Mouse (Mus musculus) retina, postnatal 7 days (tissue): ENCODE measurements around the gene Nell2.

ENCODE experiments used
- DNase-seq: peaks from one replicate; pipeline ENCODE4 v3.0.0-alpha.2; 2012; ENCODE audit warnings: low read depth, low spot score

The Nell2 gene

GRCm38 (mm10) chr15:95473976-95474375 lies 54.4 kb downstream of the Nell2 start:
- no peak for DNase-seq

DNA sequence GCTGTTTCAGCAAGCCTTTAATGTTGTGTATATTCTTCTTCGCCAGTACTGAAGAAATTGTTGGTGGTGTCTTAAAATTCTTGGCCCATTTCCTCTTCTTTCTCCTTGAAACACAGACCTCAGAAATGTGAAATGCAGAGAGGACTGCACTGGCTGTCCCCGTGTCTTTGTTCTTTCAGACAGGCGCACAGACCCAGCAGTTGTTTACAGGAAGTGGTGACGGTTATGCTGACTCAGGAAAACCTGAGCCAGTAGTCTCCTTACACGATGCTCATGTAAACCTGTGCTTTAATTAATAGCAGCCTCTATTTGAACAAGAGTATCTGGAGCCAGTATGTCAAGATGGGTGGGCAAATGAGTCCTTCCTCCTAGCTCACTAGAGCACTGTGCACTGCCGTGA lies 61.2 kb downstream of the Nell2 start:
- DNase-seq, result no peak

DNA sequence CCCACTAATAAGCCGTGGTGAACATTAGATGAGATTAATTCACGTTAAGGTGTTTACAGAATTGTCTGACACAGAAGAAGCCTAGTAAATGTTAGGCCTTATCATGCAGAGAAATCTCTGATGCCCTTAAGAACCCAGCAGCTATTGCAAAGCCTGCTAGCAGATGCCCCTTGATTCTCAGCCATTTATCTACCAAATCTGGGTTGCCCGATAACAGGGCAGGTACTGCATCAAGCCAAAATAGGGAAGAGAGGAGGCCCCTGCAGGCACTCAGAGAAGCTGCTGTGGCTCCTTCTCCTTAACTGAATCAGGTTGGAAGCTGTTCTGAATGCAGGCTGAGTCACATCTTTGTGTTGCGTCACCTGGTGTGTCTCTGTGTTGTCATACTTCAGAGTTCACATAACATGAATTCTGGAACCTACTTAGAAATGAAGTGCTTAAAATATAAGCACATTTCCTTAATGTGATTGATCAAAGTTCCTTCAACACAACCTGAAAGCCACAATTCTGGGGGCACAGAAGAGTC lies 68.3 kb downstream of the Nell2 start:
- no peak for DNase-seq

DNA sequence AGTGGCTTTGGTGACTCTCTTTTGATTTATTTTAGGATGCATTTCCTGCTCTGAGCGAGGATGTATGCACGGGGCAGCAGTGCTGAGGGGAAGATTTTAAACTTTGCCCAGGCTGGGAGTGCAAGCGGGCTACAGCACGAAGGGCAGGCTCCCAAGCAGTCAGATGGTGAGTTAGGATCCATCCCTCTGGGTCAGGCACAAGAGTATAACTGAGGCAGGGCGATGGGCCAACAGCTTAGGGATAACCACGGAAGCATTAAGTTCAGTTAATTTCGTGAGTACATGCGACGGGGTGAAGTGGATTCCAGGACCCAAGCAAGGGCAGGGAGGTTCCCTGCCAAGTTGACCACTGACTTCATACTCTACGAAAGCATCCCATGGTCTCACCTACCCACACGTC lies 83.8 kb downstream of the Nell2 start:
- DNase-seq, result no peak

- no peak for DNase-seq
These were observed 90.6 kb downstream of the Nell2 start for GRCm38 (mm10) chr15:95437740-95438139.

DNA sequence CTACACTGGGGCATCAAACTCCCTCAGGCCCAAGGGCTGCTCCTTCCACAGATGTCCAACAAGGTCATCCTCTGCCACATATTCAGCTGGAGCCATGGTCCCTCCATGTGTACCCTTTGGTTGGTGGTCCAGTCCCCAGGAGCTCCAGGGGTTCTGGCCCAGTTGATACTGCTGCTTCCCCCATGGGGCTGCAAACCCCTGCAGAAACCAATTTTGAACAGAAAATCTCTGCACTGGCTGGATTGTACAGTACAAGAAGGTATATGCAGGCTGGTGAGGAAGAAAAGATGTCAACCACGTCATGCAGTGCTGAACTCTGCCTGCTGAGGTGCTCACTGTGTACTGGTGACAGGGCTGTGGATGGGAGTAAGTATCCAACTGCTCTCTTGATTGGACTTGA lies 92.1 kb downstream of the Nell2 start:
- no peak for DNase-seq

GRCm38 (mm10) chr15:95431156-95431799 lies 97.1 kb downstream of the Nell2 start:
- no peak for DNase-seq

DNA sequence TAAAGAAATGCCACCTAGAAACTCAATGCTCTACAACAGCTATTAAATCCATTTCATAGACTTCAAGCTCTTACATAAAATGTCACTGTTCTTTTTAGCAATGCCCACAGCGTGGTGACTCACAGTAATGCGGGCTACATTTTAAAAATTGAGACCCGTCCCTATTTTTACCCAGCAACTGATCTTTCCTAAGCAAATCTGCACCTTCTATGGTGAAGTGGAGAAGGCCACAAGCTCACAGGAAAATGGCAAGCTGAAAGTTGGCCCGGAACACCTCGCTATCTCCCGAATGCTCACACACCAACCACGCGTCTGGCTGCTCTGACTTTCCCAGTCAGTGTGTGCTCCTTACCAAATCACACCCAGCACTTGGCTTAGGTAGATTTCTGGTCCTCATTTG lies 98.4 kb downstream of the Nell2 start:
- DNase-seq, result no peak

GRCm38 (mm10) chr15:95428003-95428663 lies 100.2 kb downstream of the Nell2 start:
- DNase-seq, result no peak

- DNase-seq, result no peak
These were observed 103.3 kb downstream of the Nell2 start for GRCm38 (mm10) chr15:95425085-95425484.

- DNase-seq, result no peak
These were observed 106.0 kb downstream of the Nell2 start for GRCm38 (mm10) chr15:95422226-95422950.

DNA sequence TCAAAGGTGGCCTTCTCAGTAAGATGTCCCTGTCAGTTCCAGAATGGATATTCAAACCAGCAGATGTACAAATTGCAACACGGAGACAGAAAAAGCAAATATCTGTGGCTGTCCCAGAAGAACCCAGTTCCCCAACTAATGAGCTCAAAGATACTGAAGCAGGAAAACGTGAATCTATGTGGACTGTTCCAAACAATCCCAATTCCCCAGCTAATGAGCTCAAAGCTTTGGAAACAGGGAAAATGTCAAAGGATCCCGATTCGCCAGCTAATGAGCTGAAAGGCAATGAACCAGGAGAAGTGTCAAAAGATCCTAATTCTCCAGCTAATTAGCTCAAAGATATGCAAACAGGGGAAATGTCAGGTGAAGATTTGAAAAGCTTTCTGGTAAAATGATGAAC lies 109.7 kb downstream of the Nell2 start:
- no peak for DNase-seq

DNA sequence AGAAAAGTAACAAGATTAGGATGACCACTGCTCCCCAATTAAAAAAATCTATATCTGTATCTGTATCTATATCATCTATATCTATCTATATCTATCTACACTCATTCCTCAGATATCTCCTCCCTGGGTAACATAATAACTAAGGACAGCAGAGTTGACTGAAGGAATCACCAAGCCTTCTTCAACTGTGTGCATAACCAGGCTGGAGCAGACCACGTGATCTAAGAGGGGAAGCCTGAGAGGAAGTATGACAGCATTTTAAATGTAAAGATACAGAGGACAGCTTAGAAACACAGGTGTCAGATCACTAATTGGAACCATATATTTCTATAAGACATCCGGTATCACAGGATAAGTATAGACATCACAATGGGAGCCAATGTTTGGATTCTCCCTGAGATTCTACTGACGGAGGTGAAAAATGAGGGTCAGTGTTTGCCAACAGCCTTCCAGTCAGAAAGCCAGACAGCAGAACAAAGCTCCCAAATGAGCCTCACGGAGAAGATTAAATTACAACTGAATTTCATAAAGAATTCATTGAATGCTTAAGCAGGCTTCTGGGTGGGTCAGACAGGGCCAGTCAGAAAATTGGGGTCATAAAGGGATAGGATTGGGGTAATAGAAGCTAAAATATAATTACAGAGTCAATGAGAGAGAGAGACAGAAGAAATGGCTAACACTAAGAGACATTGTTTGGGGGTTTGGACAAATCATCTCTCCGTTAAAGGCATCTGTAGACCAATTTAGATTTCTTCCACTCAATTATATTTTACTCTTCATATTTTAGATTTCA lies 116.2 kb downstream of the Nell2 start:
- DNase-seq, result no peak

DNA sequence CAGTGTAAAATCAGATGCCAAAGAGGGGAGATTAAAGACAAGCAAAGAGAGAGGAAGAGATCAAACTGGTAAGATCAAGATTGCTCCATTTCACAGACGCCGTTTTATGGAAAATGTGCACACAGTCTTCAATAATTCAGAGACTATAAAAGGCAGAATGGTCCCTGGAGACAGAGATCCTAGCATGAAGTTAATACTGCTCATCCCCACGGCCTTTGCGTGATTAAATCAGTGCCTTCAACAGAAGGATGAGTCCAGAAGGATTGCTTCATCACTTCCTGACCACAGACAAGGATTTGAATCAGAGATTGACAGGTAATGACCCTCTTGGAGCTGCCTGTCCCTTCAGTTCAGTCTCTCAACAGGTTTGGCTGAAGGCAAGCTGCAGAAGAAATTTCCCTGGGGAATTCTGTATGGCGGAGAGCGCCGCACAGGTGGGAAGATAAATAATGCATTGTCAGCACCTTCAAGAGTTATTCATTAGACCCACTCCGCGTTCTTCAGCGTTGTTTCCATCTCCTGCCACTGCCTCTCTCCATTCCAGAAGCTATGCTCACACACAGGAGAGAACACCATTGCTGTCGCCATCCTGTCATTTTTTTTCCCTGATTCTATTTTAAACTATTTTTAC lies 118.0 kb downstream of the Nell2 start:
- DNase-seq, result no peak

GRCm38 (mm10) chr15:95390347-95390746 lies 138.0 kb downstream of the Nell2 start:
- no peak for DNase-seq

- DNase-seq, result no peak
These were observed 139.4 kb downstream of the Nell2 start for GRCm38 (mm10) chr15:95388950-95389349.

DNA sequence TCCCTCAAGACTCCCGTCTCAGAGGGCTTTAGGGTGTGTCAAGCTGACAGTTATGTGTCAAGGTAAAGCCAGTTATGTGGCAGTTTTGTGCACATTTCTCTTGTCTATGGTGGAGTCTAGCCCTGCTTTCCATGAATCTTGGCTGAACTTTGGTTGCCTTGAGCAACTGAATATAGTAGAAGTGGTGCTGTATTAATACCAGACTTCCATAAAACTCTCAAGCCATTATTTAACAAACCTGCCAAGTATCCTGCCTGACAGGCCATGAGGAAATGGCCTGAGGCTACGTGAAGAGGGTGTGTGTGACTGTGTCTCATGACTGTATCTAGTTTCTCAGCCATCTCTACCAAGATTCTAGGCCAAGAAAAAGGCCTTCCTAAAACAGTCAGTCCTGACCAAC lies 147.5 kb downstream of the Nell2 start:
- DNase-seq, result no peak

GRCm38 (mm10) chr15:95370720-95371395 lies 157.5 kb downstream of the Nell2 start:
- DNase-seq, result no peak

DNA sequence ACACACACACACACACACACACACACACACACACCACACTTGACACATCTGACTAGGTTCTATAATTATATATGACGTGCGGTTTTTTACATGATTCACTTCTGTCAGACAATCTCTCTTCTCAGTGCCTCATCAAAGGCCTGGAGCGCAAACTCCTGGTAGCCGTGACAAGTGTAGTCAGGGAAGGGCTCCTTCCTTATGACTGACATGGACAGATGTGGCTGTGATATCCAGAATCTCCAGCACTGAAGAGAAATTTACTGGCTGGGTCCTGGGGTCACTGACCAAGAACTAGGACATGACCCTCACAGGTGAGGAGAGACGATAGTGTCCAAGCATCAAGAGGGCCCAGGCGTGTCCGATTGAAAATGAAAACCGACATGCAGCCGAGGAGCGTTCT lies 160.2 kb downstream of the Nell2 start:
- no peak for DNase-seq

DNA sequence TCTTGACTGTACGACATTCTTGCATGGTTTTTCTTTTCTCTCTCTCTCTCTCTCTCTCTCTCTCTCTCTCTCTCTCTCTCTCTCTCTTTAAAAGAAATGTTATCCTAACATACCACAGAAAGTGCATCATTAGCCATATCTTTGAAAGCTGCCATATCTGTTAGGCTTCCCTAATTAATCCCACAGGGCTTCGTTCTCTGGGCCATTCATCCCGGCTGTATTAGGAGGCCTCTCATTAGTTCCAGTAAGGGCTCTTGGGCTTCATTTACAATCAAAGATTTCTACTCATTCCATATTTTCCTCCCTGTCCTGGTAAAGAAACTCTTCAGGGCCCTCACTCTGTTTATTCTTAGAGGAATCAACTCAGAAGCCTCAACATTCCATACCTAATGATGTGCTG lies 161.9 kb downstream of the Nell2 start:
- no peak for DNase-seq

DNA sequence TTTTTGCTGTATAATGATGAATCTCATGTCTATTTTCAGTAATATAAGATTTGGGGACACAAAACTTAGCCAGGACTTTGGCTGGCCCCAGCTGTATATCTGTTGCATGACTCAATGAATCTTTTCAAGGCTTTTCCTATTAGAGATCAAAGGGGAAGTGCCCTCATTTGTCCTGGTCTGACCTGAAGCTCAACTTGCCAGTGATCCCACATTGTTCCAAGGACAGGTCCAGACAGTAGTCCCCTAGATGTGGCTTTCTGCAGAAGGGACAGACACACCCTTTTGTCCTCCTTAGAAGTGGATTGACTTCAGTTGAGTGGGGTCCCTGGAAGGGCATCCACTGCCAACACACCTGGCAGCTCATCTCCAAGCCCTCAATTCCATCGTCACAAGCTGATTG lies 173.6 kb downstream of the Nell2 start:
- DNase-seq, result no peak
